Mouse (Mus musculus): Measurements from ENCODE around the gene Pon1. TPM values are rescaled to one million over a fixed set of nuclear protein-coding genes. Genes with fewer than 3 reads are reported as not detected.

Pon1 gene
- total and polyA plus RNA-seq, 3 experiments = not detected

DNA sequence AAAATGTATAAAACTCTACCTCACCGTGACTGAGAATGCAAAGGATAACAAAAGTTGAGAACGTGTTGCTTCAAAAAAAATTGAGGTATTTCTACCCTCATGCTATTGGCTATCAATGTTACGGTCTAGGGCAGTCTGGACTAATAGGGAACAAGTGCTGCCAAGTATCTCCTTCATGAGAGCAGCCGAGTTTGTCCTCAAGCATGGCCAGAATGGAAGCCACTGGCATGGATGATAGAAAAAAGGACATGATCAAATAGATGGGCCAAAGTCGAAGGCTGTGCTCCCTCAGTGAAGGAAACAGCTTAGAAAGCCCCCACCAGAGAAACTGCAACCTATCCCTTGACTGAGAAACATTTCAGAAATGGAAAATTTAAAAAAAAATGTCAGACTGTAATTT is 5.7 kb downstream of the Pon1 start:
- no peak for DNase-seq (ENCODE audit: low read depth, low spot score)
- no peak overlapping the region for H3K4me3 ChIP-seq (ENCODE audit: control insufficient read depth in 1 of 2, insufficient read depth in 1 of 2, low read depth in 2 of 2, low read length in 2 of 2)
- H3K27me3 ChIP-seq (ENCODE audit: control insufficient read depth in 1 of 2, insufficient read depth in 2 of 2, low read length in 2 of 2) = peaks cover 7 to 9% of the 10 kb centered on the region in 2 experiments
- no peak for TF ChIP-seq MAX (IDR thresholded peaks at IDR 0.05; ENCODE audit: low read length)
- TF ChIP-seq RCOR1 (IDR thresholded peaks at IDR 0.05; ENCODE audit: low read depth, low read length) = no peak
- TF ChIP-seq TBP (IDR thresholded peaks at IDR 0.05; ENCODE audit: low read depth, low read length) = no peak
- no peak for TF ChIP-seq TCF12 (IDR thresholded peaks at IDR 0.05; ENCODE audit: low read depth, low read length)
- TF ChIP-seq UBTF (IDR thresholded peaks at IDR 0.05; ENCODE audit: borderline replicate concordance, insufficient read depth, low read depth, low read length) = no peak
- TF ChIP-seq CHD1 (IDR thresholded peaks at IDR 0.05; ENCODE audit: low read depth, low read length) = no peak
- TF ChIP-seq MEF2A (IDR thresholded peaks at IDR 0.05; ENCODE audit: extremely low read depth, insufficient replicate concordance, low read depth, low read length, poor library complexity, severe bottlenecking) = no peak
- no peak for TF ChIP-seq CTCF (IDR thresholded peaks at IDR 0.05 in 2 of 3, conservative IDR thresholded peaks at IDR 0.05 in 1 of 3; ENCODE audit: control insufficient read depth in 1 of 3, insufficient read depth in 1 of 3, low read depth in 2 of 3, low read length in 3 of 3, poor library complexity in 1 of 3, severe bottlenecking in 1 of 3)
- no peak for TF ChIP-seq HCFC1 (IDR thresholded peaks at IDR 0.05; ENCODE audit: low read depth, low read length)
- no peak for TF ChIP-seq MYC (IDR thresholded peaks at IDR 0.05; ENCODE audit: low read depth, low read length)
- TF ChIP-seq ZNF384 (IDR thresholded peaks at IDR 0.05; ENCODE audit: low read depth, low read length) = no peak
- no peak for TF ChIP-seq POLR2AphosphoS5 (IDR thresholded peaks at IDR 0.05; ENCODE audit: borderline replicate concordance, low read depth, low read length)
- no peak for TF ChIP-seq TAL1 (IDR thresholded peaks at IDR 0.05; ENCODE audit: low read length)
- no peak for TF ChIP-seq SIN3A (IDR thresholded peaks at IDR 0.05; ENCODE audit: low read length)
- no peak for TF ChIP-seq EP300 (IDR thresholded peaks at IDR 0.05; ENCODE audit: low read depth in 1 of 2, low read length in 2 of 2)
- H3K79me2 ChIP-seq (ENCODE audit: control insufficient read depth, insufficient read depth, low read length, poor library complexity) = no peaks in the 10 kb centered on the region
- no peak overlapping the region for H3K9ac ChIP-seq (ENCODE audit: control insufficient read depth, low read depth, low read length, poor library complexity, severe bottlenecking)
- H3K36me3 ChIP-seq (ENCODE audit: control insufficient read depth in 1 of 2, insufficient read depth in 2 of 2, low read length in 2 of 2) = no peaks in the 10 kb centered on the region
- H3K27ac ChIP-seq (ENCODE audit: control insufficient read depth, low read depth, low read length) = no peak overlapping the region
- no peaks in the 10 kb centered on the region for H3K4me1 ChIP-seq (ENCODE audit: control insufficient read depth in 1 of 2, insufficient read depth in 2 of 2, low read length in 2 of 2)
- H3K9me3 ChIP-seq (replicated peaks; ENCODE audit: insufficient read depth, low read length) = no peaks in the 10 kb centered on the region

DNA sequence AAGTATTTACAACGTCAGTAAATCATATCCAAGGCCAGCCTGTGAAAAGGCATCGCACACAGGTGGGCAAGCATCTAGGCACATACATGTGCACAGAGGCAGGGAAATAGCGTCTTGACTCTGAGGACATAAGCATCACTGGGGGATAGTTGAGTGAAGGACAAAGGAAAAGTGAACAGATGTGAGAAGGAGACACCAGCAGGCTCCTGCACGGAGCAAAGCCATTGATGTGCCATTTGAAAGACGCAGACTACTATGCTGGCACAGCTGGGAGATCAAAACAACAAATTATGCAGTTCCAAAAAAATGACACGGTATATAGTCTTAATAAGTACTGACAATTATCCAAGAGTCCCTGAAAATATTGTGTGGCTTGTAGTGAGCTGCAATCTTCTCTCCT is 6.2 kb downstream of the Pon1 start:
- no peak overlapping the region for H3K9ac ChIP-seq (ENCODE audit: control insufficient read depth, low read depth, low read length, poor library complexity, severe bottlenecking)
- H3K27me3 ChIP-seq (ENCODE audit: control insufficient read depth in 1 of 2, insufficient read depth in 2 of 2, low read length in 2 of 2) = peaks cover 7 to 9% of the 10 kb centered on the region in 2 experiments
- no peak overlapping the region for H3K27ac ChIP-seq (ENCODE audit: control insufficient read depth, low read depth, low read length)
- H3K4me3 ChIP-seq (ENCODE audit: control insufficient read depth in 1 of 2, insufficient read depth in 1 of 2, low read depth in 2 of 2, low read length in 2 of 2) = no peak overlapping the region
- no peak for TF ChIP-seq TCF12 (IDR thresholded peaks at IDR 0.05; ENCODE audit: low read depth, low read length)
- no peak for TF ChIP-seq CHD2 (IDR thresholded peaks at IDR 0.05; ENCODE audit: low read length)
- TF ChIP-seq RCOR1 (IDR thresholded peaks at IDR 0.05; ENCODE audit: low read depth, low read length) = no peak
- no peak for TF ChIP-seq ZKSCAN1 (IDR thresholded peaks at IDR 0.05; ENCODE audit: low read depth, low read length)
- no peak for TF ChIP-seq NRF1 (IDR thresholded peaks at IDR 0.05; ENCODE audit: insufficient read depth, low read depth, low read length, poor library complexity, severe bottlenecking)
- no peak for TF ChIP-seq MAZ (IDR thresholded peaks at IDR 0.05; ENCODE audit: low read depth, low read length)
- TF ChIP-seq USF2 (IDR thresholded peaks at IDR 0.05; ENCODE audit: borderline replicate concordance in 1 of 2, insufficient read depth in 1 of 2, low read depth in 1 of 2, low read length in 2 of 2) = no peak
- no peak for TF ChIP-seq ZNF384 (IDR thresholded peaks at IDR 0.05; ENCODE audit: low read depth, low read length)
- no peak for TF ChIP-seq POLR2AphosphoS2 (IDR thresholded peaks at IDR 0.05; ENCODE audit: low read length)
- TF ChIP-seq E2F4 (IDR thresholded peaks at IDR 0.05; ENCODE audit: borderline replicate concordance, low read depth, low read length) = no peak
- TF ChIP-seq POLR2A (IDR thresholded peaks at IDR 0.05; ENCODE audit: control insufficient read depth in 1 of 2, insufficient read depth in 1 of 2, low read depth in 1 of 2, low read length in 2 of 2, poor library complexity in 1 of 2) = no peak
- TF ChIP-seq SIN3A (IDR thresholded peaks at IDR 0.05; ENCODE audit: low read length) = no peak
- no peak for TF ChIP-seq SMC3 (IDR thresholded peaks at IDR 0.05; ENCODE audit: low read depth, low read length)
- no peak for TF ChIP-seq CHD1 (IDR thresholded peaks at IDR 0.05; ENCODE audit: low read depth, low read length)
- no peaks in the 10 kb centered on the region for H3K4me1 ChIP-seq (ENCODE audit: control insufficient read depth in 1 of 2, insufficient read depth in 2 of 2, low read length in 2 of 2)
- no peaks in the 10 kb centered on the region for H3K9me3 ChIP-seq (replicated peaks; ENCODE audit: insufficient read depth, low read length)
- no peaks in the 10 kb centered on the region for H3K79me2 ChIP-seq (ENCODE audit: control insufficient read depth, insufficient read depth, low read length, poor library complexity)
- no peaks in the 10 kb centered on the region for H3K36me3 ChIP-seq (ENCODE audit: control insufficient read depth in 1 of 2, insufficient read depth in 2 of 2, low read length in 2 of 2)
- no peak for DNase-seq (ENCODE audit: low read depth, low spot score)
